Mouse (Mus musculus): ENCODE results near the gene Gm3336. TPM values are rescaled to one million over a fixed set of nuclear protein-coding genes. Genes with fewer than 3 reads are reported as not detected.

Gm3336 gene
- total and polyA plus RNA-seq, 3 experiments, result 0.25 to 0.49 TPM; not detected in 1

GRCm38 (mm10) chr8:70752000-70752764, 33.8 kb downstream of the Gm3336 start:
- Histone ChIP-seq H3K4me2 (ENCODE audit: insufficient read depth, low read depth, poor library complexity, severe bottlenecking) (peak overlapping the region; percentile 52; the same call in 1 of the 2 replicates), H3K9ac (ENCODE audit: insufficient read depth, low read depth) (0 out of 2 replicates have a peak overlapping the region, but pooled peaks have one; percentile 9), H3K27ac (ENCODE audit: insufficient read depth, low read depth) (peak overlapping the region; percentile 52; the same call in 1 of the 2 replicates), H3K4me3 (replicated peaks in 1 of 3; ENCODE audit: low read depth in 2 of 3, low read length in 2 of 3, poor library complexity in 1 of 3) (peak overlapping the region in 1 of 3 experiments; percentile 12), H3K36me3 (replicated peaks in 1 of 2; ENCODE audit: control insufficient read depth in 1 of 2, insufficient read depth in 1 of 2, low read length in 1 of 2) (peaks cover 13 to 45% of the 10 kb centered on the region in 2 experiments), H3K4me1 (ENCODE audit: control insufficient read depth in 1 of 2, insufficient read depth in 2 of 2) (peaks cover 9 to 44% of the 10 kb centered on the region in 2 experiments), H3K27me3 (replicated peaks) (no peaks in the 10 kb centered on the region), H3K9me3 (replicated peaks; ENCODE audit: low read length) (no peaks in the 10 kb centered on the region), H3K79me2 (replicated peaks; ENCODE audit: control insufficient read depth, extremely low read depth, insufficient read depth, poor library complexity, severe bottlenecking) (no peaks in the 10 kb centered on the region)
- DNase-seq (ENCODE audit: extremely low read depth), result peak; percentile 85
- dilution Hi-C loops (cut with MboI; ENCODE audit: extremely low pct_ligation_motif_present, extremely low pct_unique_long_range_greater_than_20kb, low sequenced_read_pairs), result no loop called here
- in situ Hi-C loops (cut with MboI; ENCODE audit: low pct_ligation_motif_present, low pct_unique_long_range_greater_than_20kb, low sequenced_read_pairs), result loop anchor here (5.0 kb wide), 1 partner anchor 35 kb away; the partner anchor contains the start of gene Gm3336
- TF ChIP-seq ZNF384 (IDR thresholded peaks at IDR 0.05; ENCODE audit: low read depth, low read length), result no peak
- no peak for TF ChIP-seq PAX5 (IDR thresholded peaks at IDR 0.05; ENCODE audit: low read length)
- no peak for TF ChIP-seq JUN (IDR thresholded peaks at IDR 0.05; ENCODE audit: insufficient read depth, low read depth, low read length)
- no peak for TF ChIP-seq TBP (conservative IDR thresholded peaks at IDR 0.05; ENCODE audit: low read depth, low read length)
- TF ChIP-seq MYC (IDR thresholded peaks at IDR 0.05; ENCODE audit: low read depth, low read length), result no peak
- no peak for TF ChIP-seq ELF1 (IDR thresholded peaks at IDR 0.05; ENCODE audit: low read depth, low read length)
- TF ChIP-seq RAD21 (IDR thresholded peaks at IDR 0.05; ENCODE audit: low read depth, low read length), result peak; percentile 76
- no peak for TF ChIP-seq JUND (conservative IDR thresholded peaks at IDR 0.05; ENCODE audit: low read depth, low read length)
- peak; percentile 91 for TF ChIP-seq SMC3 (IDR thresholded peaks at IDR 0.05; ENCODE audit: low read depth, low read length)
- TF ChIP-seq BHLHE40 (IDR thresholded peaks at IDR 0.05; ENCODE audit: low read depth, low read length), result peak; percentile 59; the same call in 1 of the 2 replicates
- TF ChIP-seq SIN3A (IDR thresholded peaks at IDR 0.05; ENCODE audit: low read length), result no peak
- peak; percentile 55 for TF ChIP-seq IRF4 (IDR thresholded peaks at IDR 0.05; ENCODE audit: low read depth, low read length)
- TF ChIP-seq USF1 (IDR thresholded peaks at IDR 0.05; ENCODE audit: low read depth, low read length), result no peak
- TF ChIP-seq POLR2A (IDR thresholded peaks at IDR 0.05; ENCODE audit: low read depth, low read length), result no peak
- TF ChIP-seq CHD1 (IDR thresholded peaks at IDR 0.05; ENCODE audit: low read depth, low read length), result no peak
- TF ChIP-seq TCF12 (IDR thresholded peaks at IDR 0.05; ENCODE audit: low read depth, low read length), result no peak
- TF ChIP-seq ZC3H11A (IDR thresholded peaks at IDR 0.05; ENCODE audit: low read depth, low read length), result peak; percentile 32; the same call in 1 of the 2 replicates
- TF ChIP-seq USF2 (conservative IDR thresholded peaks at IDR 0.05; ENCODE audit: low read depth, low read length), result no peak
- TF ChIP-seq UBTF (IDR thresholded peaks at IDR 0.05; ENCODE audit: low read depth, low read length), result no peak
- TF ChIP-seq HCFC1 (IDR thresholded peaks at IDR 0.05; ENCODE audit: low read depth, low read length), result no peak
- no peak for TF ChIP-seq MAX (IDR thresholded peaks at IDR 0.05; ENCODE audit: low read length)
- no peak for TF ChIP-seq NRF1 (IDR thresholded peaks at IDR 0.05; ENCODE audit: low read depth, low read length)
- TF ChIP-seq ZMIZ1 (IDR thresholded peaks at IDR 0.05; ENCODE audit: low read depth, low read length), result no peak
- no peak for TF ChIP-seq NELFE (IDR thresholded peaks at IDR 0.05; ENCODE audit: low read depth, low read length)
- TF ChIP-seq MAFK (IDR thresholded peaks at IDR 0.05; ENCODE audit: insufficient replicate concordance, low read length), result no peak
- TF ChIP-seq POLR2AphosphoS2 (IDR thresholded peaks at IDR 0.05; ENCODE audit: low read depth, low read length), result no peak
- peak; percentile 36; the same call in 1 of the 2 replicates for TF ChIP-seq ETS1 (conservative IDR thresholded peaks at IDR 0.05; ENCODE audit: low read depth, low read length)
- TF ChIP-seq EP300 (IDR thresholded peaks at IDR 0.05; ENCODE audit: low read length), result no peak
- no peak for TF ChIP-seq MEF2A (IDR thresholded peaks at IDR 0.05; ENCODE audit: borderline replicate concordance, low read depth, low read length)
- TF ChIP-seq GABPA (IDR thresholded peaks at IDR 0.05; ENCODE audit: insufficient replicate concordance, low read depth, low read length), result no peak
- TF ChIP-seq CTCF (conservative IDR thresholded peaks at IDR 0.05 in 1 of 2, IDR thresholded peaks at IDR 0.05 in 1 of 2; ENCODE audit: low read depth in 2 of 2, low read length in 2 of 2), result peak; percentile 71 to 84
- TF ChIP-seq CHD2 (IDR thresholded peaks at IDR 0.05; ENCODE audit: low read length), result no peak
- no peak for TF ChIP-seq KAT2A (IDR thresholded peaks at IDR 0.05; ENCODE audit: insufficient replicate concordance, low read length)
- no peak for TF ChIP-seq MXI1 (IDR thresholded peaks at IDR 0.05; ENCODE audit: low read depth, low read length)
- no peak for TF ChIP-seq ZKSCAN1 (IDR thresholded peaks at IDR 0.05; ENCODE audit: borderline replicate concordance, low read depth, low read length)
- no peak for TF ChIP-seq RCOR1 (conservative IDR thresholded peaks at IDR 0.05; ENCODE audit: low read depth, low read length)
- TF ChIP-seq MAZ (IDR thresholded peaks at IDR 0.05; ENCODE audit: low read depth, low read length), result no peak
- no peak for TF ChIP-seq E2F4 (IDR thresholded peaks at IDR 0.05; ENCODE audit: insufficient replicate concordance, low read depth, low read length)

All from CH12.LX (cell line).